Mouse (Mus musculus): ENCODE measurements at regions not wholly inside any gene's neighbourhood (a gene's known extent, or its start where the extent isn't known, plus 50 kb on each side); places are given as distances from the start of the nearest gene placed in this dataset.

DNA sequence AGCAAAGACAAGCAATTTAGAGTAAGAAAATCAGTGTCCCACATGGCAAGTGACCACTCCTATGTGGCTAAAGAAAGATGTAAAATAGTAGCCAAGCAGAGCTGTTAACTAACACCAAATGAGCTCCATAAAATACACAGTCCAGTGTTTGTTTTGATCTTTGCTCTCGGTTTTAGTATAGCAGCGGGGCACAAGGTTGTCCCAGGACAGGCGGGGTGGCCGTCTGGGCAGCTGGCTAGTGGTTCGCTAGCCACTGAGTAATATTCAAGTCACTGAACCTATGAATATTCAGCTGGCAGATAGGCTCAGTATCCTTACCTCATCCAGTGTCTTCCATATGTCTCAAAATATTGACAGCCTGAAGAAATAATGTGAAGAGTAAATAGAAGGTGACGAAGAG, 189.5 kb downstream of the Klf5 start:
- no peaks in the 10 kb centered on the region for H3K9me3 ChIP-seq (ENCODE audit: control insufficient read depth, low read length)
- ATAC-seq (replicated peaks; ENCODE audit: low FRiP score) (no peak), DNase-seq (ENCODE audit: low spot score) (no peak)
- H3K9ac ChIP-seq (ENCODE audit: low read depth, low read length): no peak overlapping the region
- no peaks in the 10 kb centered on the region for H3K27me3 ChIP-seq (replicated peaks; ENCODE audit: control insufficient read depth, insufficient read depth, low read length)
- no peak overlapping the region for H3K27ac ChIP-seq (ENCODE audit: low read depth, low read length)
- no peak overlapping the region for H3K4me2 ChIP-seq
- H3K4me1 ChIP-seq (replicated peaks; ENCODE audit: control insufficient read depth, insufficient read depth, low read length): no peaks in the 10 kb centered on the region
- H3K36me3 ChIP-seq (ENCODE audit: control insufficient read depth, insufficient read depth, low read length): no peaks in the 10 kb centered on the region
- H3K4me3 ChIP-seq (ENCODE audit: low read depth, low read length): no peak overlapping the region
- 71% methylated on average over 6 of the region's 6 CpGs for WGBS

DNA sequence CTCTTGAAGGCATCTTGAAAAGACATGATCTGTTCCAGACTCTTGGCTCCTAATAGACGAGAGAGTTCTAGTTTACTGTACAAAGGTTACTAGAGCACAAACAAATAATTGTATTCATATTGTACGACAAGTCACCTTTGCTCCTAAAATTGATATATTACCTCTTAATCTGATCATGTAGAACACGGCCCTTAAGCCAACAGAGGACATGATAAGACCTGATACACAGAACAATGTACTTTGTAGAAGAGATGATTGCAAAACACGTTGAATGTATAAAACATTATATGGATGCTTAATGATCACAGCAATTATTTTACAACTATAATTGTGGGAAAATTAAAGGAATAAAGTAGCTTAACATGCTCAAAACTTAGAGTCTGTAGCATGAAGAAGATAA, 194.7 kb downstream of the Klf5 start:
- Histone ChIP-seq H3K4me1 (replicated peaks; ENCODE audit: control insufficient read depth, insufficient read depth, low read length) (no peaks in the 10 kb centered on the region), H3K36me3 (ENCODE audit: control insufficient read depth, insufficient read depth, low read length) (no peaks in the 10 kb centered on the region), H3K27me3 (replicated peaks; ENCODE audit: control insufficient read depth, insufficient read depth, low read length) (no peaks in the 10 kb centered on the region), H3K27ac (ENCODE audit: low read depth, low read length) (no peak overlapping the region), H3K4me2 (no peak overlapping the region), H3K9ac (ENCODE audit: low read depth, low read length) (no peak overlapping the region), H3K9me3 (ENCODE audit: control insufficient read depth, low read length) (no peaks in the 10 kb centered on the region), H3K4me3 (ENCODE audit: low read depth, low read length) (no peak overlapping the region)
- DNase-seq (ENCODE audit: low spot score) (no peak), ATAC-seq (replicated peaks; ENCODE audit: low FRiP score) (no peak)
- 76% methylated on average over 4 of the region's 4 CpGs for WGBS

DNA sequence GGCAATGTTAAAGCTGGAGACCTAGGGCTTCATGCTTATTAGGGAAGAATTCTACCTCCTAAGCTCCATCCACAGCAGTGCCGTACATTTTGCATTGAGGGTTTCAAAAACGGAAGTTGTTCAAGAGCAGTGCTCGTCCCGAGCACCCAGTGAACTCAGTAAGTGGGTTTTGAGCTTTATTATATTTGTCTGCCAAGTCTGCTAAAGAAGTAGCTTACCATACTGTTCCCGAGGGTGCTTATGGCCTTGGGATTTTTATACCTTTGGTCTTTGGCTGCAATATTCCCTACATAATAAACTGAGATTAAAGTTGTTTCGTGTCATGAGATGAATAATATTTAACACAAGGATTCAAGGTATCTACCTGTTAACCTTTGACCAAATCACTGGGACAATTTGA, 195.2 kb downstream of the Klf5 start:
- DNase-seq (ENCODE audit: low spot score): no peak
- Histone ChIP-seq H3K9me3 (ENCODE audit: control insufficient read depth, low read length) (no peaks in the 10 kb centered on the region), H3K36me3 (ENCODE audit: control insufficient read depth, insufficient read depth, low read length) (no peaks in the 10 kb centered on the region), H3K27me3 (replicated peaks; ENCODE audit: control insufficient read depth, insufficient read depth, low read length) (no peaks in the 10 kb centered on the region), H3K27ac (ENCODE audit: low read depth, low read length) (no peak overlapping the region), H3K9ac (ENCODE audit: low read depth, low read length) (no peak overlapping the region), H3K4me1 (replicated peaks; ENCODE audit: control insufficient read depth, insufficient read depth, low read length) (no peaks in the 10 kb centered on the region), H3K4me3 (ENCODE audit: low read depth, low read length) (no peak overlapping the region), H3K4me2 (no peak overlapping the region)
- WGBS: 86% methylated on average over 6 of the region's 6 CpGs
- ATAC-seq (replicated peaks; ENCODE audit: low FRiP score): no peak

DNA sequence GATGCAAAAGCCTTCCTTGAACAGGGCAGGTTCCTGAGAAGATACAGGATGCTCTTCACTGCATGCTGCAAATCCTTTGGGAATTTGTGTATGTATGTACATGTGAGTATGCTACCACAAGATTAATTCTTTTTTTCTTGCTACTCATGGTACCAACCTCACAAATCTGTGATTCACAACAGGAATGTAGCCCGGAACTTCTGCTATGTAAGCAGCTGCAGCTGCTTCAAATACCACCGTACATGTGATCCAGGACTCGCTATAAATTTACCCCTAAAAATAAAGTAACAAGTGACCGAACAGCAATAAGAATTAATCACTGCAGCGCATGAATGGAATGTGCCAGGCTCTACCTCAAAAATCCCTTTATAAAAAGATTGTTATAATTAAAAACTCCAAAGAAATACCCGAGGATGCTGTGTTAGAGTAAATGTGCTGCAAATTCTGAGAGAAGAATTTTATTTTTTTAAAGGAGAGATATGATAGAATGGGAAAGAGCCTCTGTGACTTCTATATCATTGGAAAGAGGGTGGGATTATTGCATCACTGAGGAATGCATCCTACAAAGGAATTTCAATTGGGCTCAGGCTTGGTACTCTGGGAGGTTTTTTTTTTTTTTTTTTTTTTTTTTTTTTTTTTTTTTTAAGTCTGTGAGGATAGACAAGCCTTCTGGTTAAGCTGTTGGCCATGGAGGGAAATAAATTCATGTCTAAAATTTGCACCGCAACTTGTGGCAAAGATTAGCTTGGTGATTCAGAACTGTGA, 201.2 kb downstream of the Klf5 start:
- Histone ChIP-seq H3K4me2 (no peak overlapping the region), H3K27me3 (replicated peaks; ENCODE audit: control insufficient read depth, insufficient read depth, low read length) (no peaks in the 10 kb centered on the region), H3K9me3 (ENCODE audit: control insufficient read depth, low read length) (no peaks in the 10 kb centered on the region; the same call in 1 of the 2 replicates), H3K9ac (ENCODE audit: low read depth, low read length) (no peak overlapping the region), H3K4me1 (replicated peaks; ENCODE audit: control insufficient read depth, insufficient read depth, low read length) (no peaks in the 10 kb centered on the region), H3K27ac (ENCODE audit: low read depth, low read length) (no peak overlapping the region), H3K4me3 (ENCODE audit: low read depth, low read length) (no peak overlapping the region), H3K36me3 (ENCODE audit: control insufficient read depth, insufficient read depth, low read length) (no peaks in the 10 kb centered on the region)
- ATAC-seq (replicated peaks; ENCODE audit: low FRiP score) (no peak), DNase-seq (ENCODE audit: low spot score) (no peak)
- 84% methylated on average over 7 of the region's 7 CpGs for WGBS

DNA sequence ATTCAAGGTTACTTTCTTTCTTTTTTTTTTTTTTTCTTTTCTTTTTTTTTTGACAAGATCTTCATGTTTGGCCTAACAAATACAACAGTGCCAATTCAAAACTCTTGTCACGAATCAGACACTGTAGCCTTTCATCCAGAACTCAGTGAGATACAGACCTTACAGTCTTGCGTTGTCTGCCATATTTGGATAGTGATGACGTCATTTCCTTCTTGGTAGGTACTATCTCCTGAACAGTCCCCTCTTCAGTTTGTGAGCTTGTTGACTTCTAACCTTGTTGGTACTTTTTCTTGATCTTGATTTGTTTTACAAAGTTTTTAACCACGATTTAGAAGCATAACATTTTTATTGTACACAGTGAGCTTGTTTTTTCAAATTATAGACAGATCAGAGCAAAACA, 206.4 kb downstream of the Klf5 start:
- Histone ChIP-seq H3K4me1 (replicated peaks; ENCODE audit: control insufficient read depth, insufficient read depth, low read length) (no peaks in the 10 kb centered on the region), H3K4me2 (no peak overlapping the region), H3K9me3 (ENCODE audit: control insufficient read depth, low read length) (no peaks in the 10 kb centered on the region; the same call in 1 of the 2 replicates), H3K27me3 (replicated peaks; ENCODE audit: control insufficient read depth, insufficient read depth, low read length) (no peaks in the 10 kb centered on the region), H3K27ac (ENCODE audit: low read depth, low read length) (no peak overlapping the region), H3K36me3 (ENCODE audit: control insufficient read depth, insufficient read depth, low read length) (no peaks in the 10 kb centered on the region), H3K4me3 (ENCODE audit: low read depth, low read length) (no peak overlapping the region), H3K9ac (ENCODE audit: low read depth, low read length) (no peak overlapping the region)
- WGBS: 70% methylated on average over 4 of the region's 4 CpGs
- DNase-seq (ENCODE audit: low spot score) (no peak), ATAC-seq (replicated peaks; ENCODE audit: low FRiP score) (no peak)

DNA sequence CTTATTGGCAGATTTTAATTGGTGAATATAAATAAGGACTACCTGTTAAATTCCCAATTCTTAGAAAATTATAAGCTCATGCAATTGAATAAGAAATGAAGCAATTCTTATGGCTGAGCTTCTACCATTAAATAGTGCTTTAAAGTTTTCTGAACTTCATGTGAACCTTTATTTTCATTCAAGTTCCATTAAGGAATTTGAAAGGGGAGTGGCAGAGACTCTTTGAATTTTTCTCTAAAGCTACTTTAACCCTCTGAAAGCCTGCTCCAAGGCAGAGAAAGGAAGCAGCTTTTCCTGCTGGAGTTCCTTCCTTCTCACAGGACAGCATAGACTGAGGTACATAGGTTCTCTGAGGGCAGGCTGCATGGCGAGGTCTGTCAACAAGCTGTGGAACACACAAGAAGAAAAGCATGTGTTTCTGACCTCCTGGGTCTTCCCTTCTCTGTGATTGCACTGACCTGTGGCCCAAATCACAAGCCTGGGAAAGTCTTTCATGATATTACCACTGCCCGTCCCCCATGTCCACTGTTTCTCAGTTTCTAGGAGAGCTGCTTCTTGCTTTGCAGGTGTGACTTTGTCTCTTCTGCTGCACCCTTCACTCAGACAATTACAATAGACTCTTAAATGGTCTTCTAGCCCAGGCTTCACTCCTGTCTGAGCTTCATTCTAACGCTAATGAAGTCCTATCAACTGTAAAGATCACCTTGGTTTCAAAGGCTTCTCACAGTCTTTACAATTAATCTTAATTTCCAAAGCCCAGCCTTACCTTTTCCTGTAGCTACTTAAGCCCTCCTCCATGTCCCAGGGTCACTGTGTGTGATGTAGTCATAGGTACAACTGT, 211.4 kb downstream of the Klf5 start:
- H3K27ac ChIP-seq (ENCODE audit: low read depth, low read length): no peak overlapping the region
- H3K9ac ChIP-seq (ENCODE audit: low read depth, low read length): no peak overlapping the region
- DNase-seq (ENCODE audit: low spot score) (no peak), ATAC-seq (replicated peaks; ENCODE audit: low FRiP score) (no peak)
- H3K9me3 ChIP-seq (ENCODE audit: control insufficient read depth, low read length): no peaks in the 10 kb centered on the region
- no peak overlapping the region for H3K4me2 ChIP-seq
- H3K4me3 ChIP-seq (ENCODE audit: low read depth, low read length): no peak overlapping the region
- WGBS: 59% methylated on average over 3 of the region's 3 CpGs
- no peaks in the 10 kb centered on the region for H3K4me1 ChIP-seq (replicated peaks; ENCODE audit: control insufficient read depth, insufficient read depth, low read length)
- no peaks in the 10 kb centered on the region for H3K27me3 ChIP-seq (replicated peaks; ENCODE audit: control insufficient read depth, insufficient read depth, low read length)
- H3K36me3 ChIP-seq (ENCODE audit: control insufficient read depth, insufficient read depth, low read length): no peaks in the 10 kb centered on the region

DNA sequence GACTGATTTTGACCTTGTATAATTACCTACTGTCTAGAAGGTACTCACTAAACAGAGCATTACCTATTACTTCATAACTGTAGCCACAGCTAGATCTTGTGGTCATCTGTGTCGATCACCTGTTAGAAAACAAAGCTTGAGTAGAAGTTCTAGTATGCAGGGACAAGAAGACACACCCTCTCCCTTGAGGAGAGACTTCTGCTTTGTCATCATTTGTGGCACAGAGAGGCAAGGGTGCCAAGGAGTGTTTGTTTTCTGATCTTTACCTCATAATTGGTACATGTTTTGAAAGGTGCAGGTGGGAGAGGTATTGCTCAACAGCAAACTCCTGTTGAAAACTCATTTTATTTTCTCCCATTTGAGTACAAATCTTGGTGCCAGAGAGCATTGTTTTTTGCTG, 217.0 kb downstream of the Klf5 start:
- Histone ChIP-seq H3K36me3 (ENCODE audit: control insufficient read depth, insufficient read depth, low read length) (no peaks in the 10 kb centered on the region), H3K4me2 (no peak overlapping the region), H3K4me3 (ENCODE audit: low read depth, low read length) (no peak overlapping the region), H3K9ac (ENCODE audit: low read depth, low read length) (no peak overlapping the region), H3K27me3 (replicated peaks; ENCODE audit: control insufficient read depth, insufficient read depth, low read length) (no peaks in the 10 kb centered on the region), H3K4me1 (replicated peaks; ENCODE audit: control insufficient read depth, insufficient read depth, low read length) (no peaks in the 10 kb centered on the region), H3K27ac (ENCODE audit: low read depth, low read length) (no peak overlapping the region), H3K9me3 (ENCODE audit: control insufficient read depth, low read length) (no peaks in the 10 kb centered on the region)
- 81% methylated on average over 1 of the region's 1 CpGs for WGBS
- DNase-seq (ENCODE audit: low spot score): no peak
- ATAC-seq (replicated peaks; ENCODE audit: low FRiP score): no peak

DNA sequence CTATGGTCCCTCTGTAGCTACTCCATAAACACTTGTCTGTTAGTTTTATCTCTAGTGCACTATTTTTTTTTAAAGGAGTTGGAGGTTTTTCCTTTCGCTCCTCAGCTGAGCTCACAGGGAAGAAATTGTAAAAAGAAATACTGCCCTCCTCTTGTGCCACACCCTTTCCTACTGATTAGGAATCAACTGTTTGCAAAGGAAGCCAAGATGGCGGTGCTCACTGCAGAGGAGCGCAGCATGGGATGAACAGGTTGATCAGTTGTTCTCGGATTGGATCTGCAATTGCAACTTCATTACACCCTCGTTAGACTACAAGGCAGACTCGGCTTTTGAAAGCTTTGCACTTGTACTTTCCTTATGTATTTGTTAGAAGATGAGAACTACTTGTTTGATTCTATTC, 218.2 kb downstream of the Klf5 start:
- WGBS: 80% methylated on average over 6 of the region's 6 CpGs
- Histone ChIP-seq H3K27me3 (replicated peaks; ENCODE audit: control insufficient read depth, insufficient read depth, low read length) (no peaks in the 10 kb centered on the region), H3K4me1 (replicated peaks; ENCODE audit: control insufficient read depth, insufficient read depth, low read length) (no peaks in the 10 kb centered on the region), H3K27ac (ENCODE audit: low read depth, low read length) (no peak overlapping the region), H3K36me3 (ENCODE audit: control insufficient read depth, insufficient read depth, low read length) (no peaks in the 10 kb centered on the region), H3K9me3 (ENCODE audit: control insufficient read depth, low read length) (no peaks in the 10 kb centered on the region), H3K9ac (ENCODE audit: low read depth, low read length) (no peak overlapping the region), H3K4me2 (no peak overlapping the region), H3K4me3 (ENCODE audit: low read depth, low read length) (no peak overlapping the region)
- ATAC-seq (replicated peaks; ENCODE audit: low FRiP score): no peak
- no peak for DNase-seq (ENCODE audit: low spot score)

DNA sequence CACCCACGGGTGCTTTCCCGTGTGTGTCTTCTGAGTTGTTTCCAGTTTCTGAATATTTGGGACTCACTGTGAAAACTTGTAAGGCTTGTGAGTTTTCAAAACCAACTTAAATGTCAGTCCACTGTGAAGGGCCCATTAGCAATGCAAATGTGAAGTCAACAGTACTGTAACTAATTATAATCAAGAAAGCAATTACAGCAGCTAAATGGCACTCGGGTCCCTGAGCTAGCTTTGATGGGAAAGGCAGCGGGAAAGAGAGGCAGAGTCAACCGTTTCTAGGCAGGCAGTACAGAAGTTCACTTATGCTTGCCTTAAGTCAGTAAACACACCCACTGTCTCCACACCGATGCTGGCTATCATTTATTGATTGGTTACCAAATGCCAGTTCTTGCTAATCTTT, 221.9 kb downstream of the Klf5 start:
- 78% methylated on average over 6 of the region's 6 CpGs for WGBS
- H3K27ac ChIP-seq (ENCODE audit: low read depth, low read length): no peak overlapping the region
- H3K36me3 ChIP-seq (ENCODE audit: control insufficient read depth, insufficient read depth, low read length): no peaks in the 10 kb centered on the region
- ATAC-seq (replicated peaks; ENCODE audit: low FRiP score): no peak
- H3K4me2 ChIP-seq: no peak overlapping the region
- no peak for DNase-seq (ENCODE audit: low spot score)
- no peaks in the 10 kb centered on the region for H3K27me3 ChIP-seq (replicated peaks; ENCODE audit: control insufficient read depth, insufficient read depth, low read length)
- H3K9me3 ChIP-seq (ENCODE audit: control insufficient read depth, low read length): no peaks in the 10 kb centered on the region
- no peak overlapping the region for H3K4me3 ChIP-seq (ENCODE audit: low read depth, low read length)
- H3K9ac ChIP-seq (ENCODE audit: low read depth, low read length): no peak overlapping the region
- H3K4me1 ChIP-seq (replicated peaks; ENCODE audit: control insufficient read depth, insufficient read depth, low read length): no peaks in the 10 kb centered on the region

Measured in liver, embryonic 11.5 days (tissue).